Mouse (Mus musculus): ENCODE measurements around the gene Zfp654. TPM values are rescaled to one million over a fixed set of nuclear protein-coding genes. Genes with fewer than 3 reads are reported as not detected.

The Zfp654 gene
- polyA plus RNA-seq, 1 experiment from 2014 or later = 10.7 TPM

DNA sequence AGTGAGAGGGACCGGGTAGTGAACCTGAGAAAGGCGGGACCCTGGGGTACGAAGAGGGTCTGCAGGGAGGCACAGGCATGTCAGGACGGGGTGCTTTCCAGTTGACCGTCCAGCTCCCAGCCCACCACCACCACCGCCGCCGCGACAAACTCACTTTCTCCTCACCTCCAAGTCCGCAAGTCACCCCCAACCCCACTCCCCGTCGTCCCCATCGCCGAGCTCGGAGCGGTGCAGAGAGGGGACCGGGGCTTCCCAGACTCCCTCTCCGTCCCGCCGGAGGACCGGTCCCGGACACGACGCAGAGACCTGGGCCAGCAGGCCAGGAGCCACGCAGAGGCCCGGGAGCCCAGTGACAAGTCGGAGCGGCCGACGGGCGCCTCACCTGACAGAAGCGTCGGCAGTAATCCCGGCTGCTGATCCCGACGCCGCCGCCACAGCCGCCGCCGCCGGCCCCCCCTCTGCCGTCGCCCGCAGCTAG lies 328 bp downstream of the Zfp654 start:
- H3K36me3 ChIP-seq = peaks cover 12% of the 10 kb centered on the region
- H3K9ac ChIP-seq = peak overlapping the region; percentile 92
- H3K4me2 ChIP-seq (replicated peaks) = peak overlapping the region; percentile 87
- H3K4me1 ChIP-seq = peaks cover 19% of the 10 kb centered on the region
- peak; percentile 63 for ATAC-seq (ENCODE audit: low FRiP score)
- H3K27ac ChIP-seq = peak overlapping the region; percentile 97
- no peaks in the 10 kb centered on the region for H3K27me3 ChIP-seq
- WGBS = 1% methylated on average over 26 of the region's 45 CpGs
- H3K9me3 ChIP-seq (replicated peaks) = no peaks in the 10 kb centered on the region
- peak overlapping the region; percentile 99 for H3K4me3 ChIP-seq

DNA sequence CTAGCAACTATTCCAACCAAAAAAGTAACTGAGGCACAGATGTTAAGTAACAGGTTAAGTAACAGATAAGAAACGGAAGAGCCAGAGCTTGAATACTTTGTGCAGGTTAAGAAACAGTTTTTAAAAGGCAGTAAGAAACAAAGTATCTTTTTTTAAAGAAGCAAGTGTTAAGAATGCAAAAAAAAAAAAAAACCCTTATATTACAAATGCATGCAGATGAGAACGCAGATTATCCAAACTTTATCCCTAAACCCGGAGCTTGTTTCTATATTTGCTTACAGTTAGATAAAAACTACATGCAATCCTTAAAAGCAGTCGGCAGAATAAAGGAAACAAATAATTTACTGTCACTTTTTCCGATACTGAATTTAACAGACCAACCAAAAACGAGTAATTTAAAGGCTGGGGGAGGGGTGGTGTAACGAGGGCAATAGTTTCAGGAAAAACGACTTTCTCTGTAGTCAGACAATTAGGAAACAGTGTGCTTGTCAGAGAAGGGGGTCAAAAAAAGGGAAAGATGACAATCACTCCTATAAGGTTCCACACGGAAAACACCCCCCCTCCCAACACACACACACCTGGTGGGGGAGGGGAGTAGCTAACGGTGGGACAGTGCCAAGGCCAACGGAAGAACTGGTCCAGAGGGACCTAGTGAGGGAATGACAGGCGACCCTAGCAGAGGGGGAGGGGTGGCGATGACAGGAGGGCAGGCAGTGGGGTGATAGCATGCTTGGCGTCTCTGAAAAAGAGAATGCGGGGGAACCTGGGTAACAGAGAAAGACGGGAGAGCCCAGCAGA lies 966 bp downstream of the Zfp654 start:
- H3K36me3 ChIP-seq = peaks cover 5% of the 10 kb centered on the region
- H3K4me2 ChIP-seq (replicated peaks) = peak overlapping the region; percentile 87
- peaks cover 19% of the 10 kb centered on the region for H3K4me1 ChIP-seq
- no peaks in the 10 kb centered on the region for H3K27me3 ChIP-seq
- H3K9me3 ChIP-seq (replicated peaks) = no peaks in the 10 kb centered on the region
- 7% methylated on average over 16 of the region's 16 CpGs for WGBS
- H3K4me3 ChIP-seq = peak overlapping the region; percentile 99
- ATAC-seq (ENCODE audit: low FRiP score) = peak; percentile 17
- H3K27ac ChIP-seq = peak overlapping the region; percentile 97
- peak overlapping the region; percentile 92 for H3K9ac ChIP-seq

DNA sequence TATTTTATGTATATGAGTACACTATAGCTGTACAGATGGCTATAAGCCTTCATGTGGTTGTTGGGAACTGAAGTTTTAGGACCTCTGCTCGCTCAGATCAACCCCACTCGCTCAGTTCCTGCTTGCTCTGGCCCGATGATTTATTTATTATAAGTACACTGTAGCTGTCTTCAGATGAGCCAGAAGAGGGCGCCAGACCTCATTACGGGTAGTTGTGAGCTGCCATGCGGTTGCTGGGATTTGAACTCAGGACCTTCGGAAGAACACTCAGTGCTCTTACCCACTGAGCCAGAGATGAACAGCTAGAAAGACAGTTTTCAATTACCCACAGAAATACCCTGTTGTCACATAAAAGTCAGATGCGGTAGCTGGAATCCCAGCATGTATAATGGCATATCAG lies 5.5 kb downstream of the Zfp654 start:
- Histone ChIP-seq H3K4me3 (no peak overlapping the region), H3K27me3 (no peaks in the 10 kb centered on the region), H3K9ac (no peak overlapping the region), H3K4me2 (replicated peaks) (no peak overlapping the region), H3K4me1 (peaks cover 5% of the 10 kb centered on the region), H3K9me3 (replicated peaks) (no peaks in the 10 kb centered on the region), H3K27ac (no peak overlapping the region), H3K36me3 (no peaks in the 10 kb centered on the region)
- 88% methylated on average over 8 of the region's 8 CpGs for WGBS
- ATAC-seq (ENCODE audit: low FRiP score) = no peak

DNA sequence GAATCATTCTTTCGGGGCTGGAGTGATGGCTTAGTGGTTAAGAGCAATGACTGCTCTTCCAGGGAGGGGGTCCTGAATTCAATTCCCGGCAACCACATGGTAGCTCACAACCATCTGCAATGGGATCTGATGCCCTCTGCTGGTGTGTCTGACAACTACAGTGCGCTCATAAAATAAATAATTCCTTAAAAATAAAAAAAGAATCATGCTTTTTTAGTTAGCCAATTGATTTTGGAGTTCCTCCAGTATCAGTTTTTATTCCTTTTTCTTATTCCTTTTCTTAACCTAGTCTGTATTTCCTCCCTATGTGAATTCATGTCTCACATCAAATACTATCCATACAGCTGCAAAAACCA lies 9.1 kb downstream of the Zfp654 start:
- Histone ChIP-seq H3K4me3 (no peak overlapping the region), H3K4me1 (no peaks in the 10 kb centered on the region), H3K27me3 (no peaks in the 10 kb centered on the region), H3K9ac (no peak overlapping the region), H3K27ac (no peak overlapping the region), H3K4me2 (replicated peaks) (no peak overlapping the region), H3K36me3 (no peaks in the 10 kb centered on the region), H3K9me3 (replicated peaks) (no peaks in the 10 kb centered on the region)
- no peak for ATAC-seq (ENCODE audit: low FRiP score)
- WGBS = 97% methylated on average over 3 of the region's 3 CpGs

DNA sequence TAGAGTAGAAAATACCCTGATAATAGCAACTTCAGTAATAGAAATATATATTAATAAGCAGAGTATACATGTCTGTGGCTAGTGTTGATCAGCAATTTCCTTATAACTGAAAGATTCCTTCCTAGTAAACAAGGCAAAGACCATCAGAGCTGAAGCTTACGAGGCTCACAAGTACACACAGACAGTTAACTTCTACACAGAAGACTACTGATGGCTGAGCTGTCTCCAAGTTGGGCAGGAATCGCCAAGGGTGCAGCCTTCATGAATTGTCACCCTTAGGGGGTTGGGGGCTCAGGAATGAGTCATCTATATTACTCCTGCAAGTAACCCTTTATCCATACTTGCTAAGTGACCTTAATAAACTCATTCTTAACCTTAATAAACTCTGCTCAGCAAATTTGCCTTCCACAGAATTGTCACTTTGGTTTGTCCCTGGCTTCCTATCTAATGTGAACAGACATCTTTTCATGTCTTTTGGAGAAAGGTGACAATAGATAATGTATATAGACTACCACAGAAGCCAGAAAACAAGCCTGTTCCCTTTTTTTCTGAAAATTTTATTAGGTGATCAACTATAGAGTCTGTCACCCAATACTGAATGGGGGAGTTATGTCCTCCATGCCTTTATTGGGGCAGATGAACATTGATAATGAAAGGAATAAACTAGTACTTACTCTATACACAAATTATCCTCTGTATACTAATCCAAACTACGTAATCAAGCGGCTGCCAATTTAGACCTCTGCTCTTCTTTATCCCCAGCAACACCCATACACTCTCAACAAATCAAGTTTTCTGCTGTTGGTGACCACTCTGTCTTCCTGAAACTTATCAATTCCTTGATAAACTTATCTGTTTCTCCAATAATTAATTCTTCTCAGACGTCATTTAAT lies 9.7 kb downstream of the Zfp654 start:
- no peaks in the 10 kb centered on the region for H3K36me3 ChIP-seq
- whole genome bisulfite sequencing = 92% methylated on average over 5 of the region's 5 CpGs
- no peak overlapping the region for H3K4me2 ChIP-seq (replicated peaks)
- H3K27me3 ChIP-seq = no peaks in the 10 kb centered on the region
- H3K9ac ChIP-seq = no peak overlapping the region
- ATAC-seq (ENCODE audit: low FRiP score) = no peak
- H3K4me3 ChIP-seq = no peak overlapping the region
- H3K27ac ChIP-seq = no peak overlapping the region
- no peaks in the 10 kb centered on the region for H3K4me1 ChIP-seq
- no peaks in the 10 kb centered on the region for H3K9me3 ChIP-seq (replicated peaks)

DNA sequence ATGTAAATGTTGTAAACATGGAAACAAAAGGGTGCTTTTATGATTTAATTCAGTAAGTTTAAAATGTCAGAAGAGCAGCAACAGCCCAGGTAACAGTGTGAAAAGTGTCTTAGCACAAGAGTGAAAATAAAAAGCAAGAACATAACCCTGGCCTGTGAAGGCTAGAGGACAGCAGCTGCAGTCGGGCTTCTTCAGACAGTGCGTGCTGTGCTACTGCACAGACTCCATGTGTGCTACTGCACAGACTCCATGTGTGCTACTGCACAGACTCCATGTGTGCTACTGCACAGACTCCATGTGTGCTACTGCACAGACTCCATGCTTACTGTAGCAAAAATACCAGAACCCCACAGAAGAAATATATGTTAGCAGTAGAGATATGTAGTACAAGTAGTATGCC lies 14.7 kb downstream of the Zfp654 start:
- Histone ChIP-seq H3K9ac (no peak overlapping the region), H3K36me3 (no peaks in the 10 kb centered on the region), H3K4me3 (no peak overlapping the region), H3K4me1 (no peaks in the 10 kb centered on the region), H3K9me3 (replicated peaks) (no peaks in the 10 kb centered on the region), H3K27me3 (no peaks in the 10 kb centered on the region), H3K4me2 (replicated peaks) (no peak overlapping the region), H3K27ac (no peak overlapping the region)
- WGBS = 96% methylated on average over 2 of the region's 2 CpGs
- ATAC-seq (ENCODE audit: low FRiP score) = no peak

DNA sequence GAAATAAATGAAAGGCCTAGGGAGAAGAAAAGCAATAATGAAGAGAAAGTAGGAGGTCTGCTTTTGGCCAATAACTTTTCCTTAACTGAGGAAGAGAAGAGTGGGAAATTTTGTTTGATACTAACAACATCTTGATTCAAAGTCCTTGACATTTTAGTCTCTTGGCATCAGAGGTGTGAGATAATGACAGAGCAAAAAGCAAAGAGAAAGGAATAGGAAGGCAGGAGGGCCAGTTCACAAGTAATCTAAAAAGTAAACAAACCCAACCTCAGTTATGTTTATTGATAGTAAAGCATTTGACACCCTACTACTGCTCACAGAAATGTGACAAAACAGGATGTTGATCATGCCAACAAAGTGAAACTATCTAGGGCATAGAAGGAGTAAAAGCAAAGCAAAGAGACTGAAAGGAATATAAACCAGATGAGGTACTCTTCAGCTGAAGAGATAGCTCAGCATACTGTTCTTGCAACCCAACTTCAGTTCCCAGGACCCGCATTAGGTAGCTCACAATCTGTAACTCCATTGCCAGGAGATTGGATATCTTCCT lies 15.4 kb downstream of the Zfp654 start:
- Histone ChIP-seq H3K4me3 (no peak overlapping the region), H3K4me1 (no peaks in the 10 kb centered on the region), H3K9me3 (replicated peaks) (no peaks in the 10 kb centered on the region), H3K9ac (no peak overlapping the region), H3K27ac (no peak overlapping the region), H3K36me3 (no peaks in the 10 kb centered on the region), H3K4me2 (replicated peaks) (no peak overlapping the region), H3K27me3 (no peaks in the 10 kb centered on the region)
- WGBS = 87% methylated on average over 1 of the region's 1 CpGs
- ATAC-seq (ENCODE audit: low FRiP score) = no peak

DNA sequence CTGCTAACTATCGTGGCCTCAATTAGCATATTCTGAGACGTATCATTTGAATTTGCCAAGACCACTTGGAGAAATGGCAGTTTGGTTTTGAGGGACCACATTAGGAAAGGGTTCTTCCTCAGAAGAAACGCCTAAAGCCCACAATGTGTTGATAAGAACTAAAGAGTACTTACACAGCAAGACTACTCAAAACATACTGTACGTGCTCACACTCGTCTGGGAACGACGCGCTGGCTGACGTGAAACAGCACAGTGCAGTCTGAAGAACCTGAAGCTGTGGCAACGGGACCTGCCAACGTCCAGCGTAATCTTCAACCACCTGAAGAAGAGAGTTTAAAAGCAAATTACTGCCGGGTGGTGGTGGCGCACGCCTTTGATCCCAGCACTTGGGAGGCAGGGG lies 21.2 kb downstream of the Zfp654 start:
- no peak overlapping the region for H3K27ac ChIP-seq
- no peak for ATAC-seq (ENCODE audit: low FRiP score)
- no peaks in the 10 kb centered on the region for H3K4me1 ChIP-seq
- no peak overlapping the region for H3K9ac ChIP-seq
- no peaks in the 10 kb centered on the region for H3K27me3 ChIP-seq
- 0 out of 2 replicates have a peak, but pooled peaks cover 6% of the 10 kb centered on the region for H3K36me3 ChIP-seq
- no peaks in the 10 kb centered on the region for H3K9me3 ChIP-seq (replicated peaks)
- 93% methylated on average over 15 of the region's 15 CpGs for WGBS
- H3K4me2 ChIP-seq (replicated peaks) = no peak overlapping the region
- no peak overlapping the region for H3K4me3 ChIP-seq

DNA sequence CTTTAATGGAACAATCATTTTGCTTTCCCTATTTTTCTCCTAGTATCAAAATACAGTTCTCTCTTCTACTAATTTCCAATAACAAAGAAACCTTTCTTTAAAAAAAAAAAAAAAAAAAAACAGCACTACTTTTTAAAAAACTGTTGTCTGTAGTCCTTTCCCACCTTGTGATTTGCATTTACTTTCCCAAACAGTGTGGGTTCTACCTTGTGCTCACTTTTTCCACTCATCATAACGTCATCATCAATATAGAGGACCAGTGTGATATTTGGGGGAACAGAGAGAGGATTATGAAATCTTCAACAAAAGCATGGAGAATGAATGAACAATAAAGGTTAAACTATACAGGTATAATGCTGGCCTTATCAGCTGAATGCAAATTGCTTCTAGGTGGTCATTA lies 27.0 kb downstream of the Zfp654 start:
- Histone ChIP-seq H3K4me3 (no peak overlapping the region), H3K36me3 (0 out of 2 replicates have a peak, but pooled peaks cover 6% of the 10 kb centered on the region), H3K4me2 (replicated peaks) (no peak overlapping the region), H3K9me3 (replicated peaks) (no peaks in the 10 kb centered on the region), H3K27me3 (no peaks in the 10 kb centered on the region), H3K4me1 (no peaks in the 10 kb centered on the region), H3K27ac (no peak overlapping the region), H3K9ac (no peak overlapping the region)
- WGBS = 93% methylated on average over 1 of the region's 1 CpGs
- ATAC-seq (ENCODE audit: low FRiP score) = no peak

DNA sequence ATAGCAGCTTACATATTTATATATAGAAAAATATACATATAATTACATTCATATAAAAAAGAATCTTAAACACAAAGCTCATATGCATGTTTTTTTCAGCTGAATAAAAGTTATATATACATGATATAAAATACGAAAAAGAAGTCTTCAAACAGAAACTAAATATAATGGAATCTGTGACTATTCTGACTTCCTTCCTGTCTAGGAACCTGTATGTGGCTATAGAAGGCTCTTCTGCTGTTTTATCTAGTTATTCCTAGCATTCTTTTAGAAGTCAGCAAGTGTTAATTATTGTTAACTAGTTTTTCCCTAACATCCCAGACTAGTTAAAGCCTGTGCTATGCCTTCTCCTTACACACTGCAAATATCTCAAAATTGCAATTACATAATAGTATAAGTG lies 27.6 kb downstream of the Zfp654 start:
- Histone ChIP-seq H3K4me2 (replicated peaks) (no peak overlapping the region), H3K4me1 (no peaks in the 10 kb centered on the region), H3K27ac (no peak overlapping the region), H3K27me3 (no peaks in the 10 kb centered on the region), H3K9me3 (replicated peaks) (no peaks in the 10 kb centered on the region), H3K36me3 (0 out of 2 replicates have a peak, but pooled peaks cover 6% of the 10 kb centered on the region), H3K4me3 (no peak overlapping the region), H3K9ac (no peak overlapping the region)
- WGBS = 83% methylated on average over 1 of the region's 1 CpGs
- no peak for ATAC-seq (ENCODE audit: low FRiP score)

DNA sequence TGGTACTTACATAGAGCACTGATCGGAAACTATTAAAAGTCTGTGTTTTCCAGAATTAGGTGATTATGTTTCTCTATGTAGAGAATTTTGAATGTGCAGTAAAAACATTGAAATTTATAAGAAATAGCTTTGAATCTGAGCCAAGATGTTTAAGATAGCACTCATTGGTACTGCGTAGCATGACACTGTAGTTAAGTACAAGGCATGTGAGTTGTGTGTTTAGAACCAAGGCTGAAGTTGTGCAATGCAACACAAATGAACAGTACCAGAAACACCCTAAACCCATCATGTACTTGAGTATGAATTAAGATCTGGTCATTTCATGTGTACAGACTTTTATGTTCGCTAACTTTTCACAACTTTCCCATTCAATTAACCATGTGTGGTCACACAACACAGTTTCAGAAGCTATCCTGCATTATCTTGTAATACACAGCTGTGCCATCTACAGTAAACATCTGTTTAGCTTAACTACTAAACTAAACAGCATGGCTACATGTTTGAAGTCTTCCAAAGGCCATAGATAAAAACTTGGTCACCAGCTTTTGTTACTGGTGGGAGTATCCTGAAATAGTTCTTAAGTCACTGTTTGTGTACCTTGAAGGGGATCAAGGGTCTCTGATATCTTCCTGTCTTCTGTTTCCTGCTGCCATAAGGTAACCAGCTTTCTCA lies 34.2 kb downstream of the Zfp654 start:
- Histone ChIP-seq H3K9ac (no peak overlapping the region), H3K4me2 (replicated peaks) (no peak overlapping the region), H3K36me3 (peaks cover 11% of the 10 kb centered on the region; the same call in 1 of the 2 replicates), H3K27ac (no peak overlapping the region), H3K27me3 (no peaks in the 10 kb centered on the region), H3K4me3 (no peak overlapping the region), H3K4me1 (no peaks in the 10 kb centered on the region), H3K9me3 (replicated peaks) (no peaks in the 10 kb centered on the region)
- WGBS = 97% methylated on average over 3 of the region's 3 CpGs
- ATAC-seq (ENCODE audit: low FRiP score) = no peak

DNA sequence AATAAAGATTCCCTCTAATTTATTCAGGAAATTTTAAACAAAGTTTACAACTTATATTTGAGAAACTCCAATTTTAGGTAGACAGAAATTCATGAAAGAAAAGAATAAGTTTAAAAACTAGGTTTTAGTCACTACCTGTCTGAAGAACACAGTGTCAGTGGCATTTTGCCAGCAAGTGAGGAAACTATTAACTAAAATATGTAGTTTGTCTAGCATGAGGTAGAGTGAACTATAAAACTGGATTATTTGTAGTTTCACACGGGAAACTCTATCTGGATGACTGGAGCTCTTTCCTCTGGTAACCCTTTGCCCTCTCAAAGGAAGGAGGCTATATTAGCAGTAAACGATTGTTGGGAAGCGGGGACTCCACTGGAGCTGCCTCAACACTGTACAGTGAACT lies 48.4 kb downstream of the Zfp654 start:
- H3K4me3 ChIP-seq = no peak overlapping the region
- 92% methylated on average over 3 of the region's 3 CpGs for WGBS

More for the DNA sequence above, 48.4 kb downstream of the Zfp654 start:
- Histone ChIP-seq H3K9me3 (replicated peaks) (no peaks in the 10 kb centered on the region), H3K9ac (no peak overlapping the region), H3K27me3 (no peaks in the 10 kb centered on the region), H3K4me2 (replicated peaks) (no peak overlapping the region), H3K36me3 (peaks cover 9% of the 10 kb centered on the region; the same call in 1 of the 2 replicates), H3K4me1 (no peaks in the 10 kb centered on the region), H3K27ac (no peak overlapping the region)
- no peak for ATAC-seq (ENCODE audit: low FRiP score)

Data from hindbrain, embryonic 12.5 days (tissue).